Mouse (Mus musculus): Measurements from ENCODE around the gene Padi6. TPM values are rescaled to one million over a fixed set of nuclear protein-coding genes. Genes with fewer than 3 reads are reported as not detected.
A peak's percentile ranks its signal among the peaks of the same experiment; 100 is the strongest.

Padi6 gene
- polyA plus RNA-seq, 1 experiment from 2014 or later: not detected

GRCm38 (mm10) chr4:140747978-140748377 is 5.5 kb upstream of the Padi6 start:
- Histone ChIP-seq H3K27me3 (peaks cover 11% of the 10 kb centered on the region; the same call in 1 of the 2 replicates), H3K27ac (replicated peaks) (no peak overlapping the region), H3K4me1 (peaks cover 18% of the 10 kb centered on the region), H3K9ac (replicated peaks) (no peak overlapping the region), H3K36me3 (no peaks in the 10 kb centered on the region), H3K4me2 (replicated peaks) (no peak overlapping the region), H3K9me3 (no peaks in the 10 kb centered on the region), H3K4me3 (no peak overlapping the region)
- WGBS: 35% methylated on average over 12 of the region's 12 CpGs
- ATAC-seq (ENCODE audit: low FRiP score, low read depth): no peak

- Histone ChIP-seq H3K9ac (replicated peaks) (no peak overlapping the region), H3K36me3 (no peaks in the 10 kb centered on the region), H3K4me3 (no peak overlapping the region), H3K9me3 (no peaks in the 10 kb centered on the region), H3K27ac (replicated peaks) (no peak overlapping the region), H3K4me1 (peaks cover 19% of the 10 kb centered on the region; the same call in 1 of the 2 replicates), H3K27me3 (peaks cover 11% of the 10 kb centered on the region; the same call in 1 of the 2 replicates), H3K4me2 (replicated peaks) (no peak overlapping the region)
- no peak for ATAC-seq (ENCODE audit: low FRiP score, low read depth)
- WGBS: 12% methylated on average over 3 of the region's 3 CpGs
Measured at GRCm38 (mm10) chr4:140744654-140745053, 2.2 kb upstream of the Padi6 start.

GRCm38 (mm10) chr4:140743086-140743485 is 643 bp upstream of the Padi6 start:
- 43% methylated on average over 4 of the region's 4 CpGs for WGBS
- peak; percentile 52; the same call in 1 of the 2 replicates for ATAC-seq (ENCODE audit: low FRiP score, low read depth)
- peaks cover 11% of the 10 kb centered on the region; the same call in 1 of the 2 replicates for H3K27me3 ChIP-seq
- H3K4me3 ChIP-seq: no peak overlapping the region
- H3K4me2 ChIP-seq (replicated peaks): no peak overlapping the region
- H3K27ac ChIP-seq (replicated peaks): no peak overlapping the region
- H3K4me1 ChIP-seq: peaks cover 17% of the 10 kb centered on the region; the same call in 1 of the 2 replicates
- H3K9ac ChIP-seq (replicated peaks): no peak overlapping the region
- no peaks in the 10 kb centered on the region for H3K36me3 ChIP-seq
- H3K9me3 ChIP-seq: no peaks in the 10 kb centered on the region

- Histone ChIP-seq H3K4me3 (no peak overlapping the region), H3K36me3 (no peaks in the 10 kb centered on the region), H3K4me1 (peaks cover 12% of the 10 kb centered on the region; the same call in 1 of the 2 replicates), H3K27me3 (no peaks in the 10 kb centered on the region), H3K4me2 (replicated peaks) (no peak overlapping the region), H3K27ac (replicated peaks) (no peak overlapping the region), H3K9ac (replicated peaks) (no peak overlapping the region), H3K9me3 (no peaks in the 10 kb centered on the region)
- no peak for ATAC-seq (ENCODE audit: low FRiP score, low read depth)
- whole genome bisulfite sequencing: 87% methylated on average over 6 of the region's 6 CpGs
Measured at GRCm38 (mm10) chr4:140741401-140741800, 1.0 kb downstream of the Padi6 start.

- ATAC-seq (ENCODE audit: low FRiP score, low read depth): no peak
Measured at GRCm38 (mm10) chr4:140740655-140741054, 1.8 kb downstream of the Padi6 start.

GRCm38 (mm10) chr4:140732871-140733270 is 9.6 kb downstream of the Padi6 start:
- no peak for ATAC-seq (ENCODE audit: low FRiP score, low read depth)
- H3K4me3 ChIP-seq: no peak overlapping the region
- H3K27ac ChIP-seq (replicated peaks): no peak overlapping the region
- no peaks in the 10 kb centered on the region for H3K9me3 ChIP-seq
- H3K4me2 ChIP-seq (replicated peaks): no peak overlapping the region
- H3K27me3 ChIP-seq: no peaks in the 10 kb centered on the region
- WGBS: 75% methylated on average over 7 of the region's 7 CpGs
- no peaks in the 10 kb centered on the region for H3K36me3 ChIP-seq
- H3K4me1 ChIP-seq: no peaks in the 10 kb centered on the region
- no peak overlapping the region for H3K9ac ChIP-seq (replicated peaks)

More at GRCm38 (mm10) chr4:140740655-140741054, 1.8 kb downstream of the Padi6 start:
- WGBS: 88% methylated on average over 11 of the region's 11 CpGs
- Histone ChIP-seq H3K36me3 (no peaks in the 10 kb centered on the region), H3K4me1 (peaks cover 12% of the 10 kb centered on the region; the same call in 1 of the 2 replicates), H3K4me2 (replicated peaks) (no peak overlapping the region), H3K9ac (replicated peaks) (no peak overlapping the region), H3K9me3 (no peaks in the 10 kb centered on the region), H3K27ac (replicated peaks) (no peak overlapping the region), H3K27me3 (no peaks in the 10 kb centered on the region), H3K4me3 (no peak overlapping the region)

GRCm38 (mm10) chr4:140731654-140732053 is 10.8 kb downstream of the Padi6 start:
- Histone ChIP-seq H3K4me1 (no peaks in the 10 kb centered on the region), H3K27me3 (no peaks in the 10 kb centered on the region), H3K27ac (replicated peaks) (no peak overlapping the region), H3K9ac (replicated peaks) (no peak overlapping the region), H3K4me2 (replicated peaks) (no peak overlapping the region), H3K9me3 (no peaks in the 10 kb centered on the region), H3K4me3 (no peak overlapping the region), H3K36me3 (no peaks in the 10 kb centered on the region)
- ATAC-seq (ENCODE audit: low FRiP score, low read depth): no peak
- 75% methylated on average over 4 of the region's 4 CpGs for WGBS

GRCm38 (mm10) chr4:140726907-140727306 is 15.5 kb downstream of the Padi6 start:
- no peak overlapping the region for H3K27ac ChIP-seq (replicated peaks)
- WGBS: 86% methylated on average over 12 of the region's 12 CpGs

GRCm38 (mm10) chr4:140724739-140725138 is 17.7 kb downstream of the Padi6 start:
- peaks cover 38% of the 10 kb centered on the region for H3K36me3 ChIP-seq
- WGBS: 46% methylated on average over 6 of the region's 6 CpGs
- H3K4me1 ChIP-seq: peaks cover 8% of the 10 kb centered on the region; the same call in 1 of the 2 replicates
- H3K9ac ChIP-seq (replicated peaks): no peak overlapping the region
- no peaks in the 10 kb centered on the region for H3K9me3 ChIP-seq
- no peak overlapping the region for H3K4me3 ChIP-seq
- H3K27ac ChIP-seq (replicated peaks): peak overlapping the region; percentile 63
- ATAC-seq (ENCODE audit: low FRiP score, low read depth): peak; percentile 11; the same call in 1 of the 2 replicates
- no peak overlapping the region for H3K4me2 ChIP-seq (replicated peaks)
- no peaks in the 10 kb centered on the region for H3K27me3 ChIP-seq

More at GRCm38 (mm10) chr4:140726907-140727306, 15.5 kb downstream of the Padi6 start:
- peaks cover 8% of the 10 kb centered on the region; the same call in 1 of the 2 replicates for H3K4me1 ChIP-seq
- H3K9me3 ChIP-seq: no peaks in the 10 kb centered on the region
- H3K4me3 ChIP-seq: no peak overlapping the region
- ATAC-seq (ENCODE audit: low FRiP score, low read depth): no peak
- H3K9ac ChIP-seq (replicated peaks): no peak overlapping the region
- no peaks in the 10 kb centered on the region for H3K27me3 ChIP-seq
- H3K36me3 ChIP-seq: peaks cover 16% of the 10 kb centered on the region
- H3K4me2 ChIP-seq (replicated peaks): no peak overlapping the region

- Histone ChIP-seq H3K36me3 (peaks cover 47% of the 10 kb centered on the region), H3K9ac (replicated peaks) (no peak overlapping the region), H3K4me2 (replicated peaks) (no peak overlapping the region), H3K27me3 (no peaks in the 10 kb centered on the region), H3K27ac (replicated peaks) (peak overlapping the region; percentile 63), H3K9me3 (no peaks in the 10 kb centered on the region), H3K4me1 (peaks cover 8% of the 10 kb centered on the region; the same call in 1 of the 2 replicates), H3K4me3 (no peak overlapping the region)
- WGBS: 66% methylated on average over 5 of the region's 5 CpGs
- peak; percentile 48; the same call in 1 of the 2 replicates for ATAC-seq (ENCODE audit: low FRiP score, low read depth)
Measured at GRCm38 (mm10) chr4:140723801-140724200, 18.6 kb downstream of the Padi6 start.

- Histone ChIP-seq H3K9me3 (no peaks in the 10 kb centered on the region), H3K27ac (replicated peaks) (peak overlapping the region; percentile 63), H3K36me3 (peaks cover 53% of the 10 kb centered on the region), H3K9ac (replicated peaks) (no peak overlapping the region), H3K4me3 (no peak overlapping the region), H3K27me3 (no peaks in the 10 kb centered on the region), H3K4me1 (peaks cover 8% of the 10 kb centered on the region; the same call in 1 of the 2 replicates), H3K4me2 (replicated peaks) (no peak overlapping the region)
- WGBS: 91% methylated on average over 9 of the region's 9 CpGs
- no peak for ATAC-seq (ENCODE audit: low FRiP score, low read depth)
Measured at GRCm38 (mm10) chr4:140723192-140723591, 19.3 kb downstream of the Padi6 start.

GRCm38 (mm10) chr4:140722710-140723109 is 19.7 kb downstream of the Padi6 start:
- H3K9ac ChIP-seq (replicated peaks): no peak overlapping the region
- H3K9me3 ChIP-seq: no peaks in the 10 kb centered on the region
- no peaks in the 10 kb centered on the region for H3K27me3 ChIP-seq
- H3K27ac ChIP-seq (replicated peaks): 0 out of 2 replicates have a peak overlapping the region, but pooled peaks have one; percentile 63
- no peak for ATAC-seq (ENCODE audit: low FRiP score, low read depth)
- H3K4me2 ChIP-seq (replicated peaks): no peak overlapping the region
- peaks cover 8% of the 10 kb centered on the region; the same call in 1 of the 2 replicates for H3K4me1 ChIP-seq
- WGBS: 79% methylated on average over 9 of the region's 9 CpGs
- peaks cover 58% of the 10 kb centered on the region for H3K36me3 ChIP-seq
- no peak overlapping the region for H3K4me3 ChIP-seq

Data from midbrain, embryonic 12.5 days (tissue).